ENCODE assay signal across 23 mouse cellular contexts in genomic region chr2:20710589-20710988, GRCm38 (mm10).
"Had no signal": no experiment of that assay in that cellular context is flagged by ENCODE, and none has a peak within 500 bp of the region (broad histone marks: within the 10 kb centered on the region; RNA-seq: fewer than 3 reads in every experiment).

No protein-coding gene starts in this region.

- H3K36me3 ChIP-seq: hindbrain, embryonic 10.5 days; hindbrain, embryonic 12.5 days; limb, embryonic 13.5 days; limb, embryonic 15.5 days; liver, embryonic 12.5 days had no signal

- H3K9me3 ChIP-seq: heart, embryonic 10.5 days; heart, embryonic 12.5 days; hindbrain, embryonic 10.5 days; hindbrain, embryonic 12.5 days; kidney, embryonic 15.5 days; limb, embryonic 13.5 days; limb, embryonic 15.5 days; liver, embryonic 12.5 days had no signal

- H3K4me2 ChIP-seq: heart, embryonic 12.5 days; hindbrain, embryonic 12.5 days; hindbrain, embryonic 14.5 days; kidney, embryonic 15.5 days; limb, embryonic 13.5 days; limb, embryonic 15.5 days; liver, embryonic 12.5 days had no signal

- H3K9ac ChIP-seq: heart, embryonic 12.5 days; hindbrain, embryonic 12.5 days; hindbrain, embryonic 14.5 days; kidney, embryonic 15.5 days; limb, embryonic 13.5 days; limb, embryonic 15.5 days; liver, embryonic 12.5 days had no signal

- H3K4me1 ChIP-seq: heart, embryonic 10.5 days; hindbrain, embryonic 10.5 days; hindbrain, embryonic 12.5 days; kidney, embryonic 15.5 days; limb, embryonic 13.5 days; limb, embryonic 15.5 days; liver, embryonic 12.5 days had no signal

- H3K27me3 ChIP-seq: heart, embryonic 12.5 days; hindbrain, embryonic 12.5 days; kidney, embryonic 15.5 days; limb, embryonic 13.5 days; limb, embryonic 15.5 days; liver, embryonic 12.5 days had no signal

- H3K27ac ChIP-seq: heart, embryonic 10.5 days; hindbrain, embryonic 10.5 days; hindbrain, embryonic 12.5 days; hindbrain, embryonic 14.5 days; kidney, embryonic 15.5 days; kidney, postnatal 0 days; limb, embryonic 13.5 days; limb, embryonic 15.5 days; liver, embryonic 12.5 days had no signal

- DNase-seq: gastrocnemius, postnatal 14 days; gastrocnemius, postnatal 36 days; heart, adult 18-20 months; heart, postnatal 10 days; heart, postnatal 4 days; kidney, adult 11 months; kidney, adult 2 months; kidney, adult 9 months; kidney, postnatal 14 days; kidney, postnatal 36 days; layer of hippocampus, adult 9-11 months; layer of hippocampus, postnatal 36 days; left cerebral cortex, postnatal 4 days had no signal

- H3K4me3 ChIP-seq: heart, embryonic 10.5 days; heart, embryonic 12.5 days; hindbrain, embryonic 10.5 days; hindbrain, embryonic 12.5 days; kidney, embryonic 15.5 days; limb, embryonic 13.5 days; limb, embryonic 15.5 days; liver, embryonic 12.5 days had no signal
